Mouse (Mus musculus): Measurements from ENCODE around the gene Myo6. TPM values are rescaled to one million over a fixed set of nuclear protein-coding genes. Genes with fewer than 3 reads are reported as not detected.
A peak's percentile ranks its signal among the peaks of the same experiment; 100 is the strongest.
"Not testable (repeated sequence)": the region's sequence is repeated elsewhere in the genome, so short reads cannot be mapped to it uniquely, and the experiment has no call there.

Myo6 gene
- total RNA-seq, 2 experiments from 2014 or later = 32.2 to 56.4 TPM

DNA sequence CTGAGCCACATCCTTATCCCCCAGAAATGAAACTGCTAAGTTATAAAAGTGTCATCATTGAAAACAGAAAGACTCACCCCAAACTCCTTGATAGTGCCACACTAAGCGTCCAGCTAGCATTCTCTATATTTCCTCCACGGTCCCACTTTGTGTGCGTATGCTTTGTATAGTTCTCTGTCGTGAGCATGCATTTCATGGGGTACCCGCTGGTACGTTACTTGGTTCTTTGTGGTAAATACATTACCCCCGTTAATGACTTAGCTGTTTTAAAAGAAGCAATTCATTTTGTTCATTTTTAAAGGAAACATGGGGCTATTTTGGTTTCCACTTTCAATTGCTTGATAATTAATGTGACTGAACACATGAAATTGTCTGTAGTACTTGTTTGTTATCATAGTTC is 122.0 kb downstream of the Myo6 start:
- no peak for DNase-seq (ENCODE audit: low spot score in 2 of 2)

DNA sequence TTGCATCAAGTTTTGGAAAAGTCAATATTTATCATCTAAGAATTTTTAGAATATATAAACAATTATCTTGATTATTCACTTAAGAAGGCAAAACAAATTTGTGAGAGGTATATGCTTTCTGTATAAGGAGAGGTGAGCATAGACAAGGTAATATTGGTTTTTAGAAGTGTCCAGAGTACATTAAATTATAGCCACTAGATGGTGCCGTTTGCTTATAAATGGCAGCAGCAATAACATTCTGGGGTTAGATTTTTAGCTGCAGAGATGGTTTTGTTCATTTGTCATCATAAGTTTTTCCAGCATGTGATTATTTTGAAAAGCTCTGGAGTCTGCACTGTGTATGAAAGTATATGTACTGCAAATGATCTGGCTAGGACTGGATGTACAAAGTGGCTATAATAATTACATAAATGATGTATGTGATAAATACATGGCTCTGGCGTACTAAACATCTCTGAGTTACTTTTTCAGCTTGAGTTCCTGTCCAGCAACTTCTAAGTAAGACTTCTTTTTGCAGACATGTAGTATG is 128.3 kb downstream of the Myo6 start:
- no peak for DNase-seq (ENCODE audit: low spot score in 2 of 2)

DNA sequence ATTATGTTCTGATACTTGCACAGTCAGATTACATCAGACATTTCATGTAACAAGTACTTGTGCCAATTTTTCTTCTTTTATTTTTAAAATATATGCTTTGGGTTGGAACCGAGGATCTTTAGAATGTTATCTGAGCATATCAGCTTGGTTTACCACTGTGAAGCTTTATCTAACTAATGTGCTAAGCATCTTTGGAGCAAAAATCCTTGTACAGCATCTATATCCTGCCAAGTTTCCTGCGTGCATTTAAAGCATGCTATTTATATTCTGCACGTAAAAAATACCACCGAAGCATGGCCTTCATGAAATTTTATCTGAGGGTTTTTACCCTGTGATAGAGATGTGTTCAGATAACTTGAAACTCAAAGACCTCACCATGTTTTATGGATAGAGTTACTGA is 131.3 kb downstream of the Myo6 start:
- no peak for DNase-seq (ENCODE audit: low spot score in 2 of 2)

DNA sequence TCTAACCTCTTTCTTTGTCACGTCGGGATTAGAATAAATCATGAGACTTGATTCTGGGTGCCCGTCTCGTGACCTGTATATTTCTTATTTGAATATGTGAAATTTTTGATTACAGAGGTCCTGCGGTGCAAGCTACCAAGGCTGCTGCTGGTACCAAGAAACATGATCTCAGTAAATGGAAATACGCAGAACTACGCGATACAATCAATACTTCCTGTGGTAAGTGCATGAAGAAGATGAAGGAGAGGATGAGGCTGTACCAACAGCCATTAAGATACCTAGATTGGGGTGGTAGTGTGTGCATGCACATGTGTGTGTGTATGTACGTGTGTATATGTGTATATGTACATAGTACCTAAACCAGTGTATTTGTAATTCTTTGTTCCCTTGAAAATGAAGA is 134.2 kb downstream of the Myo6 start:
- no peak for DNase-seq (ENCODE audit: low spot score in 2 of 2)

DNA sequence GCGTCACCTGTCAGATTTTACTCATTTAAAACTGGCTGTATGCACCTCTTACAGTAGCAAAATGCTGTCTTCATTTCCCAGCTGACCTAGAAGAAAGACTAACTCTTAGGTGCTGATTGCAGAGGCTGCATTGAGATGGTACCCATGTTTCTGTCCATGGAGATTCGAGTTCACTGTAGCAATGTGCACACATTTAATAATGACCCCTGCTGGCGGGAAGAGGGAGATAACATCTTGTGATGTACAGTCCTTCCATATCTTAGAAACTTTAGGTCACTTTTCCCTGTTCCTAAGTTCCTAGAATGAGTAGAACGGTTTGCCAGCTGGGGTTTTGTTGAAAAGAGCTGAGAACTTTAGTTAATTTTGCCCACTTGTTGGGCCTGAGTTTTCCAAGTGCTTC is 138.7 kb downstream of the Myo6 start:
- DNase-seq (ENCODE audit: low spot score in 2 of 2) = no peak

DNA sequence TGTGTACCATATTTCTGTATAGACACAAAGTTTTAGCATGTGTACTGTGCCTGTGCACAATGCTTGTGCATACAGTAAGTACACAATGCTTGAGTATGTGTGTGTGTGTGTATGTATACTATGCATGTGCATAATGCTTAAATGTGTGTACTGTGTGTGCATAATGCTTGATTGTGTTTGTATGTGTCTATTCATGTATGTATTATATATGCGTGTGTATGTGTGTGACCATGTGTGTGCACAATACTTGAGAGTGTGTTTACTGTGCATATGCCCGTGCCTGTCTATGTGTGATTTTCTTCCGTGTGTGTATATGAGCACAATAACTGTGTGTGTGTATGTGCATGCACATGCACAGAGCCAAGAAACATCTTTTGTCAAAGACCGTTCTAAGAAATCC is 141.6 kb downstream of the Myo6 start:
- DNase-seq (ENCODE audit: low spot score in 2 of 2) = no peak

DNA sequence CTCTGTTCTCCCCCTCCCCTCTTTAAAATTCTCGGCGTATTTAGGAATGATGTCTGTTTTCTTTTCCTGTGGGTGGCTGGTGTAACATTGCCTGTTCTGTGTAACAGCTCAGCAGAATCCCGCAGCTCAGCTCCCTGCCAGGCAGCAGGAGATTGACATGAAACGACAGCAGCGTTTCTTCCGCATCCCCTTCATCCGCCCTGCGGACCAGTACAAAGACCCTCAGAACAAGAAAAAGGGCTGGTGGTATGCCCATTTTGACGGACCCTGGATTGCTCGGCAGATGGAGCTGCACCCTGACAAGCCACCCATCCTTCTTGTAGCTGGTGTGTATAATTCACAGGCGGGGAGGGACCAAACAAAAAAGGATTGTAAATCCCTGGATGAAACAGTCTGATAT is 142.0 kb downstream of the Myo6 start:
- no peak for DNase-seq (ENCODE audit: low spot score in 2 of 2)

DNA sequence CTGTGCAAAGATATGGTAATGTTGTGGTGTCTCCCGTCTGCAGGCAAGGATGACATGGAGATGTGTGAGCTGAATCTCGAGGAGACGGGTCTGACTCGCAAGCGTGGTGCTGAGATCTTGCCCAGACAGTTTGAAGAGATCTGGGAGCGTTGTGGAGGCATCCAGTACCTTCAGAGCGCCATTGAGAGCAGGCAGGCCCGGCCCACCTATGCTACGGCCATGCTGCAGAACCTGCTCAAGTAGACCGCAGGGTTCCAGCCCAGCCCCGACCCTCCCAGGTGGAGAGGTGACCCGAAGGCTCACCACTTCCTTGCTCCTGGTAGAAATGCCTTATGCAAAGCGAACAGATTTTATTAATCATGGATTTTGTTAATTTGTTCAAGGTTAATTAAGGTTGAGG is 142.8 kb downstream of the Myo6 start:
- DNase-seq (ENCODE audit: low spot score in 2 of 2) = no peak

DNA sequence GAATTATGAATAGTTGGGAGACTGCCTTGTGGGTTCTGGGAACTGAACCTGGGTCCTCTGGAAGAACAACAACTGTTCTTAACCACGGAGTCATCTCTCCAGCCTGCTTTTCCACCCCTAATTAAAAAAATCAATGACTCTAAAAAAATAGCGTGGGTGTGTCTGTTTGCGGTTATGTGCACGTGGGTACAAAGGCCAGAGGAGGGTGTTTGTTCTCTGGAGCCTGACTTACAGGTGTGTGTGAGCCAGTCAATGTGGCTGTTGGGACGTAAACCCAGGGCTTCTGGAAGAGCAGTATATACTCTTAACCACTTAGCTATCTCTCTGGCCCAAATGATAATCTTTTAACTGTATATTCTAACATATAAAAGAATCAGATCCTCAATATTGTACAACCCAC is 148.8 kb downstream of the Myo6 start:
- no peak for DNase-seq (ENCODE audit: low spot score in 2 of 2)

DNA sequence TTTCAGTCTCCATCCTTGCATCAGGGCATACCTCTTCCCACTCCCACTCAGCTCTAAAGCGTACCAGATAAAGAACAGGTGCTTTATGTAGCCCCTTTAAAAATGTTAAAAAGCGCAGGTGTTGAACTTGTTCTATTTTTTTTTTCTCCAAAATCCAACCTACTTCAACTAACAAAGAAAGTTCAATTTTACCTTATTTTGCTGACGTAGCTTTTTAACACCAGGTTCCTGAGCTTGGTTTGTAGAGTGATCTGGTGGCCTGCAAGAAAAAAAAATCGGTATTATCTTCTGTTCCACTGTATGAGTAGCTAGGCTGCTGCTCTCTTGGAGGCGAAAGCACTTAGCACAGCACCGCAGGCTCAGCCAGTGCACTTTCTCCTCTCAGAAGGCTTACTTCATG is 151.1 kb downstream of the Myo6 start:
- no peak for DNase-seq (ENCODE audit: low spot score in 2 of 2)

DNA sequence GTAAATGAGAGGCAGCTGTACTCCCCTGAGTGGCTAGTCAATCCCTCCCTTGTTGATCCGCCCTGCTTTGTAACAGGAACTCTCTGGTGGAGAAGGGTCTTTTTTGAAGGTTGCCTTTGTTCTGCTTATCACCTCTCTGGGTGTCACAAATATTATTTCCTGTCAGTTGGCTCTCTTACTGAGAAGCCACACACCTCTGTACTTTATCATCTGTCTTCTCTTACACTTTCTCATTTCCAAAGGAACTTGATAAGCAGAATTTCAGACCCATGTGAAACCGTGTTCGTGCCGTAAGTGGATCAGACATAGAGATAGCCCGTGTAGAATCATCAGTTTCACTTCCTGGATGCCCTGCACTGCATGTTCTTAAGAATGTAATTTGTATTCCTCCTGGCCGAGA is 153.2 kb downstream of the Myo6 start:
- no peak for DNase-seq (ENCODE audit: low spot score in 2 of 2)

DNA sequence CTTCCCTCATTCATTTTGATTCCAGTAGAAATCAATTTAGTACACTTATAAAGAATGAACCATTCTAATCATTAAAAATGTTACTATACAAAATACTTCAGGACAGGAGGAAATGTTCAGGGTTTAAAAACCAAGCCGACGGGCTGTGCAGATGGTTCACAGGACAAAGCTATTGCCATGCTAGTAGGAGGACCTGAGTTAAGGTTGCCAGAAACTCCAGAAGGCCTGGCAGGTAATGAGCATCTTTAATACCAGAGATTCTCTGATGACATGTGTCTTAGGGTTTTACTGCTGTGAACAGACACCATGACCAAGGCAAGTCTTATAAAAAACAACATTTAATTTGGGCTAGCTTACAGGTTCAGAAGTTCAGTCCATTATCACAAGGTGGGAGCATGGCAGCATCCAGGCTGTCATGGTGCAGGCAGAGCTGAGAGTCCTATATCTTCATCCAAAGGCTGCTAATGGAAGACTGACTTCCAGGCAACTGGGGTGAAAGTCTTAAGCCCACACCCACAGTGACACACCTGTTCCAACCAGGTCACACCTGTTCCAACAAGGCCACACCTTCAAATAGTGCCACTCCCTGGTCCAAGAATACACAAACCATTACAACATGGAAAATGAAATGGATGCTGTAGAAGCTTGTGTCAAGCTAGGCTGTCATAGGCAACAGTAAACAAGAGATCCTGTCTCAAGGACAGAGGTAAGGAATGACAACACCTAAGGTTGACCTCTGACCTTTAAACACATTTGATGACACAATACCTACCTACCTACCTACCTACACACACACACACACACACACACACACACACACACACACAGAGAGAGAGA is 156.4 kb downstream of the Myo6 start:
- DNase-seq (ENCODE audit: low spot score in 2 of 2) = not testable (repeated sequence)

DNA sequence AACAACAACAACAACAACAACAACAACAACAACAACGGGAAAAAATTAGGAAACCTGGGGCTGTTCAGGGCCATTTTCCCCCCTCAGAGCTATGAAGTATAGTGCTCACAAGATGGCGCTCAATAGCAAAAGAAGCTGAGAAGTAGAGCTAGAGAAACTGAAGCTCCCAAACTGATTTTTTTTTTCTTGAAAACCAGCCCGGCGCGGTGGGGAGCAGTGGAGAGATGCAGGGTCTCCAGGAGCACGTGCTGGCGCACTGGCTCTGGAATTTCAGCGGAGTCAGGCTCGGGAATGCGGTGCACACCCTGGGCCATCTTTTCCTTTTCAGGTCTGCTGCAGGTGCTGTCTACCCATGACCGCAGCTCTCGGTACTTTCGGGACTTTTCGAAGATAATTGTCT is 167.3 kb downstream of the Myo6 start:
- peak in 1 of 2 experiments; percentile 14 for DNase-seq (ENCODE audit: low spot score in 2 of 2)

DNA sequence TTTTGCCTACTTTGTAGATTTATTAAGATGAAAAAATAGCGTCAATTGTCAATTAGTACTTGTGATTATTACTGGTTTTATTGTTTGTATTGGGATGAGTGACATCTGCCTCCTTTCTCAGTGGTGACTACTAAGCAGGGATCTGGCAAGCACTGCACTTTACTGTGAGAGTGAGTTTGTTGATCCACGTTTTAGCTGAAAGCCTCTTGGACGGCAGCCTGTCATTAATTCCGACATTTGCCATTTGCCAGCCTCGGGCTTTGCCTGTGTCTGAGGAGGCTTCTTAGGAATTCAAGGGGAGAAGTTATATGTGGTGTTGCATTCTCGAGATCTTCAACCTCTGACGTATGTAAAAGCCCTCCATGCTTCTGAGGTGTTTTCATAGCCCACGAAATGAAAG is 168.6 kb downstream of the Myo6 start:
- DNase-seq (ENCODE audit: low spot score in 2 of 2) = no peak

DNA sequence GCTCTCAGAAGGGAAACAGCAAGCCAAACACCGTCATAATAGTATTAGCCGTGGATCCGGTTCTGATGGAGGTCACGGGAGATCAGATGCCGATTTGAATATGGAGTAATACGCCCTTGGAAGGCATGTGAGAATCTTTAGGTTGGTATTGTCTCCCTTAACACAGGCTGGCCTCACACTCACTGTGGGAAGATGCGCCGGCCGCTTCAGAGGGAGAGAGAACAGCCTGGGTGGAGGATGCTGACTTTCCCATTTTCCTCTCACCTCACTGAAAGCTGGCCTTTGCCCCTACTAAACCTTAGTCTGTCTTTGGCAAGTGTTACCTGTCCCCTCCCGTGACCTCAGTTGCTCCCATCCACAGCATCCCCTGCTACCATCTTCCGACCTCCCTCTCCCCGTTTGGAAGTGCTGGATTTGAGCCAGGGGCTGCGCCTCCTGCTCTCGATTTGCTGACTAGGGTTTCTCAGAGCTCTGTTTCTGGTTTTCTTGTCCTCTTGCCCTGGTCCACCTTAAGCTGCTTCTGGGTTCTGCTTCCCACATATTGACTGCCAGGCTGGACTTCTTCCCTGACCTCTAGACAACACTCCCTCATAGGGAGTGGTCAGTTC is 169.3 kb downstream of the Myo6 start:
- no peak for DNase-seq (ENCODE audit: low spot score in 2 of 2)

DNA sequence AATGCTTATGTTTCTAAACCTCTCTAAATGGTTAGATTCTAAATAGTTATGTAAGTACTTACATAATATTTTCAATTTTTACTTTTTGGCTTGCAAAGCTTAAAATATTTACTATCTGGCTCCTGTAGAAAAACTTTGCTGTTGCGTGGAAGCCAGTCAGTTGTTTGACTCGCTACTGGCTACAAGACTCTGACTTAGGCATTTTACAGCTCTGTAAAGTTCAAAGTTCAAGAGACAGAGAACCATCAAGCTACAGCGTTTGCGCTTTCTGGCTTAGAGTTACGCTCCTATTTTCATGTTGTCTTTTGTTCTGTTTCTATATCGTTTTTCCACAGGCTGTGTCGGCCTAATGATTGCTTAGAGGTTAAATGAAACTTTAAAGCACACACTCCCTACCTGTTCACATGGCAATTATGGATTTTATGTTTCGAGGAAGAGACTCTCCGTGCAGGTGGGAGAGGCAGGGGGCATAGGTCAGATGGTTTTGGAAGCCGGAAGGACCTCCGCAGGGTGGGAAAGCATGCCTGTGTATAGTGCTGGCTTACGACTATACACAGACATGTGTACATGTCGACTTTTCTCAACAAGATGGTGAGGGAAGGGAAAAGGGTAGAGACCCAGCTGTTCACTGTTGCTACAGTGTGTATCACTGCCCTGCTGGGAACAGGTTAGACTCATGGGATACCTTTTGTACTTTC is 171.0 kb downstream of the Myo6 start:
- no peak for DNase-seq (ENCODE audit: low spot score in 2 of 2)

DNA sequence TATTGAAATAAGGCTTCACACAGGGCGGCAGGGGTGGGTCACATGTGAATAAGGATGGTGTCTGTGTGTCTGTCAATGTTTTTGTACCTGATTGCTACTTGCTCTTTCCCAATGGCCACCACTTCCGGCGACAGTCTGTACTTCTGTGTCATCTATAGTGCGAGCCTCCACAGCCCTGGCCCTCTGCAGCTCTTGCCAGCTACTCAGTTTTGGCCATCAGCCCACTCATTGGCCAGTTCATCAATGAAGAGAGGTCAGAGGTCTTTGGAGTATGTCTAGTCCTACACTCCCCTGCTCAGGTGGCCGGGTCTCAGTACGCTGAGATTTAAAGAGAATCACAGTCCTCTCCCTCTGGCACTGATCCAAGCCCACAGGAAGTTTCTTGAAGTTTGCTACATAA is 173.2 kb downstream of the Myo6 start:
- no peak for DNase-seq (ENCODE audit: low spot score in 2 of 2)

DNA sequence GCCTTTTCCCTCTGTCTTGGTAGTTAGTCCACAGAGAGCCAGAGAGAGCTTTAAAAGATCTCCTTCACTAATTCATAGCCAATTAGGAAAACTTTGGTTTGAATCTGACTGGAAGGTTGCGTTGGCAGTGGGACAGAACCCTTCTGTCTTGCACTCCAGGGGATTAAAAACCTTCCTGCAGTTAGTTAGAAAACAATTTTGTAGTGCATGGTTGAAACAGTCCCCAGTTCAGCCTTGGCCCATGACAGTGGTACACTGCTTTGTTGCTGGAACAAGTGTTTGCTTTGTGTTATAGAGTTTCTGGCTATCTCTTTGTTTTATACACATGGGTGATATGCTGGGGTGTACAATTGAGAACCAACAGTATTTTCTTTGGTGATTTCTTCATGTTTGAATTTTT is 176.1 kb downstream of the Myo6 start:
- DNase-seq (ENCODE audit: low spot score in 2 of 2) = no peak

DNA sequence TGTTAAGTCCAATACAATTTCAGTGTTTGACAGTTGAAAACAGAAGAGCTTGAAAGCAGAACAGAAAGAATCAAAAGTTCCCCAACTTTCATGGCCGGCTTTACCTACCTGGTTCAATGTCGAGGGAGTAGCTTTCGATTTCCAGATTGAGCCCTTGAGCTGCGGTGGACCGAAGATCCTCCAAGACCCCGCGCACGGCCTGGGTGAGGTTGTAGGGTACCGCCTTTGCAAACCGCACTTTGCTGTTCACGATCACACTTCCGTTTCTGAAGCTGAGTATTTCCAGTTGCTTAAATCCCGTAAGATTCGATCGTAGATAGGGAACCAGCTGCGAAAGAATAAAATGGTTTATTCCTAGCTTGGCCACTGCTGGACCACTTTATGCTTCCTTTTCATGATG is 176.9 kb downstream of the Myo6 start:
- no peak for DNase-seq (ENCODE audit: low spot score in 2 of 2)

DNA sequence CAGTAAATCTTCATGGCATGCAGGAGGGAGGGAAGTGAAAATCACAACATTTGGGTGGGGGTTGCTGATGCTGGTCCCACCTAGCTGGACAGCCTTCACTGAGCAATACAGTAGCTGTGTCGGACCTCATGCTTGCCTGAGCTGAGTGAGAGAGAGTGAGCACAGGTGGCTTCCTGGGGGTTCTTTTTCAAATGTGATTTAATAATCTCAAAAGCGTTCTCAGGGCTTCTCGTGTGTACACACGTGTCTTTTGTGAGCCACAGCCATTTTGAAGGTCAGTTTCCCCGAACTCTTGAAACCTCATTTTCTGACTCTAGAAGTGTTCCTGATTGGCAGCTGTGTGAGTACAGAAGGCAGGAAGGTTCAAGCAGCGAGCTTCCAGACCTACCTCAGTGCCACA is 177.7 kb downstream of the Myo6 start:
- DNase-seq (ENCODE audit: low spot score in 2 of 2) = no peak

DNA sequence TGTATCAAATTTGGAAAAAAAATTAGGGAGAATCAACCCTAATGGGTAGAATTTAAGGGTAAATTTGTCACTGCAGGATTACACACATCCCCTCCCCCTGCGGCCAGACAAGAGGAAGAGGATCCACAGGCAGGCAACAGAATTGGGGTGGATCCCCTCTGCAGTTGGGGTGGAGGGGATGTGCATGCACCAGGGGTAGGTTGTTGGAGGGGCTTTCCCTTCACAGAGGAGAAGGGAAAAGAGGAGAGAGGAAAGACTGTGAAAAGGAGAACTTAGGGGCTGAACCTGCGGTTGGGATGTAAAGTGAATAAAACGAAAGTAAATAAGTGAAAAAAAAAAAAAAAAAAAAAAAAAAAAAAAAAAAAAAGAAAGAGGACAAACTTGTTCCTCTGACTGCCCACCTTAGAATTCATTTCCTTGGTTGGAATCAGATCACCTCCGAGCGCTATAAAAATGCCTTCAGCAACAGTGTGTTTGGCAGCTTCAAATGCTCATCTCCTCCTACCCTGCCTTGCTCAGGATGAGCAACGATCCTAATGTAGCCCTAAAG is 179.7 kb downstream of the Myo6 start:
- DNase-seq (ENCODE audit: low spot score in 2 of 2) = no peak

DNA sequence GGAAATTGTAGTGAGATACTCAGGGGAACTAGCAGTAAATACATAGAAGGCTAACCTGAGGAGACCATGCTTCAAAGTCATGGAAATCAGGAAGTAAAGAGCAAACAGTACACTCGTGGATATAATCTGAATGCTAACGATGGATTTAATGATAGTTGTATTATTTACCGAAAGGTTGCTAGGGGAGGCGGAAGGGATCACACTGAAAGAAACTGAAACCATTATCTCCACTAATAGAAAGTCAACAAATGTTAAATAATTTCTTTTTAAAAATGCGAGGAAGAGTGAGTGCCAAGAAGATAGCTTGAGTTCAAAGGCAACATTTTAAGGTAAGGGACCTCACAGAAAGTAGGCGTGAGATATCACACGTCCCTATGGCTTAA is 186.5 kb downstream of the Myo6 start:
- DNase-seq (ENCODE audit: low spot score in 2 of 2) = no peak

Data from adrenal gland, postnatal 4 days (tissue).